Mouse (Mus musculus): ENCODE results near the gene Spred3. TPM values are rescaled to one million over a fixed set of nuclear protein-coding genes. Genes with fewer than 3 reads are reported as not detected.

Gene Spred3
- total and polyA plus RNA-seq, 2 experiments: 0.18 to 0.40 TPM

GRCm38 (mm10) chr7:29180854-29181236, 10.6 kb upstream of the Spred3 start:
- no peaks in the 10 kb centered on the region for H3K27me3 ChIP-seq (ENCODE audit: control insufficient read depth, insufficient read depth, low read length)
- H3K36me3 ChIP-seq (ENCODE audit: control insufficient read depth, insufficient read depth, low read length): peaks cover 7% of the 10 kb centered on the region; the same call in 1 of the 2 replicates
- peaks cover 10% of the 10 kb centered on the region; the same call in 1 of the 2 replicates for H3K79me2 ChIP-seq (ENCODE audit: control insufficient read depth, insufficient read depth, low read length)
- DNase-seq (ENCODE audit: extremely low read depth, low read depth, low spot score): no peak
- TF ChIP-seq POLR2A (IDR thresholded peaks at IDR 0.05; ENCODE audit: extremely low read depth, insufficient read depth, low read length): no peak
- no peak for TF ChIP-seq CTCF (IDR thresholded peaks at IDR 0.05; ENCODE audit: low read depth, low read length)
- H3K4me1 ChIP-seq (ENCODE audit: control insufficient read depth, insufficient read depth, low read length): peaks cover 10% of the 10 kb centered on the region
- WGBS: 42% methylated on average over 5 of the region's 5 CpGs
- no peak overlapping the region for H3K27ac ChIP-seq (replicated peaks; ENCODE audit: insufficient read depth, low read depth, low read length)
- no peak overlapping the region for H3K9ac ChIP-seq (ENCODE audit: low read depth, low read length)
- no peak overlapping the region; the same call in 1 of the 2 replicates for H3K4me3 ChIP-seq (ENCODE audit: insufficient read depth, low read depth, low read length)

GRCm38 (mm10) chr7:29180077-29180853, 10.1 kb upstream of the Spred3 start, which contains the start of gene Psmd8:
TSS of gene Psmd8 (minus strand) at chr7:29180701.
- Histone ChIP-seq H3K27ac (replicated peaks; ENCODE audit: insufficient read depth, low read depth, low read length) (peak within 1 kb of the TSS; percentile 53), H3K79me2 (ENCODE audit: control insufficient read depth, insufficient read depth, low read length) (peaks cover 10% of the 10 kb centered on the region; the same call in 1 of the 2 replicates), H3K27me3 (ENCODE audit: control insufficient read depth, insufficient read depth, low read length) (no peaks in the 10 kb centered on the region), H3K9ac (ENCODE audit: low read depth, low read length) (peak within 1 kb of the TSS; percentile 86), H3K36me3 (ENCODE audit: control insufficient read depth, insufficient read depth, low read length) (peaks cover 13% of the 10 kb centered on the region; the same call in 1 of the 2 replicates), H3K4me3 (ENCODE audit: insufficient read depth, low read depth, low read length) (peak within 1 kb of the TSS; percentile 79), H3K4me1 (ENCODE audit: control insufficient read depth, insufficient read depth, low read length) (peaks cover 10% of the 10 kb centered on the region)
- peak; percentile 47 for TF ChIP-seq CTCF (IDR thresholded peaks at IDR 0.05; ENCODE audit: low read depth, low read length)
- peak; percentile 88 for TF ChIP-seq POLR2A (IDR thresholded peaks at IDR 0.05; ENCODE audit: extremely low read depth, insufficient read depth, low read length)
- WGBS: under 1% methylated on average over 62 of the region's 62 CpGs
- DNase-seq (ENCODE audit: extremely low read depth, low read depth, low spot score): peak; percentile 94

GRCm38 (mm10) chr7:29179323-29179722, 9.1 kb upstream of the Spred3 start:
- peaks cover 10% of the 10 kb centered on the region for H3K4me1 ChIP-seq (ENCODE audit: control insufficient read depth, insufficient read depth, low read length)
- WGBS: 16% methylated on average over 7 of the region's 7 CpGs
- peaks cover 14% of the 10 kb centered on the region for H3K36me3 ChIP-seq (ENCODE audit: control insufficient read depth, insufficient read depth, low read length)
- no peak overlapping the region for H3K27ac ChIP-seq (replicated peaks; ENCODE audit: insufficient read depth, low read depth, low read length)
- H3K79me2 ChIP-seq (ENCODE audit: control insufficient read depth, insufficient read depth, low read length): peaks cover 10% of the 10 kb centered on the region; the same call in 1 of the 2 replicates
- DNase-seq (ENCODE audit: extremely low read depth, low read depth, low spot score): peak; percentile 36
- H3K9ac ChIP-seq (ENCODE audit: low read depth, low read length): no peak overlapping the region
- H3K4me3 ChIP-seq (ENCODE audit: insufficient read depth, low read depth, low read length): 0 out of 2 replicates have a peak overlapping the region, but pooled peaks have one; percentile 37
- no peaks in the 10 kb centered on the region for H3K27me3 ChIP-seq (ENCODE audit: control insufficient read depth, insufficient read depth, low read length)
- TF ChIP-seq CTCF (IDR thresholded peaks at IDR 0.05; ENCODE audit: low read depth, low read length) (no peak), POLR2A (IDR thresholded peaks at IDR 0.05; ENCODE audit: extremely low read depth, insufficient read depth, low read length) (no peak)

- TF ChIP-seq CTCF (IDR thresholded peaks at IDR 0.05; ENCODE audit: low read depth, low read length) (no peak), POLR2A (IDR thresholded peaks at IDR 0.05; ENCODE audit: extremely low read depth, insufficient read depth, low read length) (no peak)
- WGBS: 81% methylated on average over 4 of the region's 4 CpGs
- Histone ChIP-seq H3K4me3 (ENCODE audit: insufficient read depth, low read depth, low read length) (no peak overlapping the region), H3K79me2 (ENCODE audit: control insufficient read depth, insufficient read depth, low read length) (peaks cover 10% of the 10 kb centered on the region; the same call in 1 of the 2 replicates), H3K9ac (ENCODE audit: low read depth, low read length) (no peak overlapping the region), H3K27ac (replicated peaks; ENCODE audit: insufficient read depth, low read depth, low read length) (no peak overlapping the region), H3K4me1 (ENCODE audit: control insufficient read depth, insufficient read depth, low read length) (peaks cover 10% of the 10 kb centered on the region), H3K36me3 (ENCODE audit: control insufficient read depth, insufficient read depth, low read length) (peaks cover 18% of the 10 kb centered on the region), H3K27me3 (ENCODE audit: control insufficient read depth, insufficient read depth, low read length) (no peaks in the 10 kb centered on the region)
- DNase-seq (ENCODE audit: extremely low read depth, low read depth, low spot score): no peak
Measured at GRCm38 (mm10) chr7:29178106-29178505, 7.9 kb upstream of the Spred3 start.

- TF ChIP-seq POLR2A (IDR thresholded peaks at IDR 0.05; ENCODE audit: extremely low read depth, insufficient read depth, low read length): no peak
- no peak for TF ChIP-seq CTCF (IDR thresholded peaks at IDR 0.05; ENCODE audit: low read depth, low read length)
- Histone ChIP-seq H3K27ac (replicated peaks; ENCODE audit: insufficient read depth, low read depth, low read length) (no peak overlapping the region), H3K4me3 (ENCODE audit: insufficient read depth, low read depth, low read length) (no peak overlapping the region), H3K9ac (ENCODE audit: low read depth, low read length) (no peak overlapping the region), H3K36me3 (ENCODE audit: control insufficient read depth, insufficient read depth, low read length) (peaks cover 18% of the 10 kb centered on the region), H3K79me2 (ENCODE audit: control insufficient read depth, insufficient read depth, low read length) (no peaks in the 10 kb centered on the region), H3K4me1 (ENCODE audit: control insufficient read depth, insufficient read depth, low read length) (peaks cover 6% of the 10 kb centered on the region), H3K27me3 (ENCODE audit: control insufficient read depth, insufficient read depth, low read length) (0 out of 2 replicates have a peak, but pooled peaks cover 2% of the 10 kb centered on the region)
- 72% methylated on average over 32 of the region's 32 CpGs for WGBS
- no peak for DNase-seq (ENCODE audit: extremely low read depth, low read depth, low spot score)
Measured at GRCm38 (mm10) chr7:29172390-29173016, 2.3 kb upstream of the Spred3 start.

Measured in liver, adult 2 months (tissue).